Mouse (Mus musculus) erythroblast, embryonic 14.5 days (primary cell): ENCODE data around the gene B3gat3.

Experiments
- GATA1 ChIP-seq: IDR thresholded peaks from 2 replicates; pipeline ENCODE4 v1.6.1; 2012; ENCODE audit warnings: low read length, inconsistent platforms, mixed read lengths
- TAL1 ChIP-seq: IDR thresholded peaks from 3 replicates; pipeline ENCODE4 v1.6.1; 2012; ENCODE audit warnings: low read length, inconsistent platforms, mixed read lengths

DNA sequence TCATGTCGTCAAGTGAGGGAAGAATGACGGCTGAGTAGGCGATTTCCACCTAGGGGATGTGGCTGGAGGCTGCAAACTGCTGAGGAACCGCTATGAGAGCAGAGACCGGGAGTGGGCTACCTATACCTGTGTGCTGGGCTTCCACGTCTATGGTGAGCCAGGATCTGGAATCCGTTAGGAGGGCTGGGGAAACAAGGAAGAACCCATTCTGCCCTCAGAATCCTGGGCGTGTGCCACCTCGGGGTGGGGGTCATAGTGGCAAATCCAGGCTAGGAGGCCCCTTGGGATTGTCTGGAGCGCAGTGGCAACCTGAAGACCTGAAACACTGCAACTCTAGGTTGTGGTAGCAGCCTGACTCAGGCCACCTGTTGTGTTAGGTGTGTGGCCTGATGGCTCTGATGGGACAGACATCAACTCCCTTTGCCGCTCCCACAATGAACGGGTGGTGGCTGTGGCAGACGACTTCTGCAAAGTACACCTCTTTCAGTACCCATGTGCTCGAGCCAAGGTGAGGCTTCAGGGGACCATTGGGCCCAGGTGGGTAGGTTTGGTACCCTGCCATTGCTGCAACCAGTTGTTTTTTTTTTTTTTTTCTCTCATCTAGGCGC is 20.5 kb downstream of the B3gat3 start:
- TF ChIP-seq GATA1 (no peak), TAL1 (no peak)
